Mouse (Mus musculus): Measurements from ENCODE around the gene Cav2. TPM values are rescaled to one million over a fixed set of nuclear protein-coding genes. Genes with fewer than 3 reads are reported as not detected.
A peak's percentile ranks its signal among the peaks of the same experiment; 100 is the strongest.

Gene Cav2
- 3.4 and 3.8 TPM in 2 replicates for polyA plus RNA-seq (2014; fragmentation: Nextera tagmentation; extraction: Ambion mirVana)

GRCm38 (mm10) chr6:17280939-17281756, at the start of gene Cav2:
TSS of gene Cav2 (plus strand) at chr6:17281185.
- H3K4me1 ChIP-seq (replicated peaks; ENCODE audit: control insufficient read depth, insufficient read depth, low read length): no peaks in the 10 kb centered on the region
- under 1% methylated on average over 37 of the region's 40 CpGs for WGBS
- DNase-seq (ENCODE audit: low spot score): peak; percentile 56
- no peaks in the 10 kb centered on the region for H3K9me3 ChIP-seq (ENCODE audit: control insufficient read depth, low read length)
- peak within 1 kb of the TSS; percentile 45 for H3K9ac ChIP-seq (ENCODE audit: low read depth, low read length)
- peak within 1 kb of the TSS; percentile 80 for H3K4me2 ChIP-seq
- peak within 1 kb of the TSS; percentile 48 for H3K4me3 ChIP-seq (ENCODE audit: low read depth, low read length)
- ATAC-seq (replicated peaks; ENCODE audit: low FRiP score): peak; percentile 68
- H3K36me3 ChIP-seq (ENCODE audit: control insufficient read depth, insufficient read depth, low read length): no peaks in the 10 kb centered on the region
- H3K27ac ChIP-seq (ENCODE audit: low read depth, low read length): no peak within 1 kb of the TSS
- no peaks in the 10 kb centered on the region for H3K27me3 ChIP-seq (replicated peaks; ENCODE audit: control insufficient read depth, insufficient read depth, low read length)

- Histone ChIP-seq H3K4me1 (replicated peaks; ENCODE audit: control insufficient read depth, insufficient read depth, low read length) (no peaks in the 10 kb centered on the region), H3K9me3 (ENCODE audit: control insufficient read depth, low read length) (no peaks in the 10 kb centered on the region), H3K36me3 (ENCODE audit: control insufficient read depth, insufficient read depth, low read length) (no peaks in the 10 kb centered on the region), H3K27ac (ENCODE audit: low read depth, low read length) (no peak overlapping the region), H3K9ac (ENCODE audit: low read depth, low read length) (no peak overlapping the region), H3K4me3 (ENCODE audit: low read depth, low read length) (no peak overlapping the region), H3K4me2 (no peak overlapping the region), H3K27me3 (replicated peaks; ENCODE audit: control insufficient read depth, insufficient read depth, low read length) (no peaks in the 10 kb centered on the region)
- ATAC-seq (replicated peaks; ENCODE audit: low FRiP score) (no peak), DNase-seq (ENCODE audit: low spot score) (no peak)
- 82% methylated on average over 1 of the region's 1 CpGs for WGBS
Observed at GRCm38 (mm10) chr6:17239693-17240092, 41.3 kb upstream of the Cav2 start.

- Histone ChIP-seq H3K27ac (ENCODE audit: low read depth, low read length) (no peak overlapping the region), H3K4me2 (no peak overlapping the region), H3K9me3 (ENCODE audit: control insufficient read depth, low read length) (no peaks in the 10 kb centered on the region), H3K9ac (ENCODE audit: low read depth, low read length) (no peak overlapping the region), H3K4me1 (replicated peaks; ENCODE audit: control insufficient read depth, insufficient read depth, low read length) (no peaks in the 10 kb centered on the region), H3K4me3 (ENCODE audit: low read depth, low read length) (no peak overlapping the region), H3K27me3 (replicated peaks; ENCODE audit: control insufficient read depth, insufficient read depth, low read length) (no peaks in the 10 kb centered on the region), H3K36me3 (ENCODE audit: control insufficient read depth, insufficient read depth, low read length) (no peaks in the 10 kb centered on the region)
- ATAC-seq (replicated peaks; ENCODE audit: low FRiP score): no peak
- WGBS: 90% methylated on average over 1 of the region's 1 CpGs
- no peak for DNase-seq (ENCODE audit: low spot score)
Observed at GRCm38 (mm10) chr6:17241013-17241412, 40.0 kb upstream of the Cav2 start.

GRCm38 (mm10) chr6:17246959-17247358, 34.0 kb upstream of the Cav2 start:
- no peaks in the 10 kb centered on the region for H3K36me3 ChIP-seq (ENCODE audit: control insufficient read depth, insufficient read depth, low read length)
- no peak overlapping the region for H3K4me2 ChIP-seq
- no peak overlapping the region for H3K9ac ChIP-seq (ENCODE audit: low read depth, low read length)
- H3K9me3 ChIP-seq (ENCODE audit: control insufficient read depth, low read length): no peaks in the 10 kb centered on the region
- H3K27ac ChIP-seq (ENCODE audit: low read depth, low read length): no peak overlapping the region
- whole genome bisulfite sequencing: 82% methylated on average over 2 of the region's 2 CpGs
- no peaks in the 10 kb centered on the region for H3K4me1 ChIP-seq (replicated peaks; ENCODE audit: control insufficient read depth, insufficient read depth, low read length)
- no peak overlapping the region for H3K4me3 ChIP-seq (ENCODE audit: low read depth, low read length)
- no peaks in the 10 kb centered on the region for H3K27me3 ChIP-seq (replicated peaks; ENCODE audit: control insufficient read depth, insufficient read depth, low read length)
- DNase-seq (ENCODE audit: low spot score): no peak
- ATAC-seq (replicated peaks; ENCODE audit: low FRiP score): no peak

- no peak overlapping the region for H3K4me3 ChIP-seq (ENCODE audit: low read depth, low read length)
- DNase-seq (ENCODE audit: low spot score) (no peak), ATAC-seq (replicated peaks; ENCODE audit: low FRiP score) (no peak)
- no peaks in the 10 kb centered on the region for H3K4me1 ChIP-seq (replicated peaks; ENCODE audit: control insufficient read depth, insufficient read depth, low read length)
- no peak overlapping the region for H3K27ac ChIP-seq (ENCODE audit: low read depth, low read length)
- no peak overlapping the region for H3K9ac ChIP-seq (ENCODE audit: low read depth, low read length)
- no peak overlapping the region for H3K4me2 ChIP-seq
- WGBS: 80% methylated on average over 3 of the region's 3 CpGs
- no peaks in the 10 kb centered on the region for H3K27me3 ChIP-seq (replicated peaks; ENCODE audit: control insufficient read depth, insufficient read depth, low read length)
- H3K36me3 ChIP-seq (ENCODE audit: control insufficient read depth, insufficient read depth, low read length): no peaks in the 10 kb centered on the region
- H3K9me3 ChIP-seq (ENCODE audit: control insufficient read depth, low read length): no peaks in the 10 kb centered on the region
Observed at GRCm38 (mm10) chr6:17247673-17248072, 33.3 kb upstream of the Cav2 start.

- Histone ChIP-seq H3K9ac (ENCODE audit: low read depth, low read length) (no peak overlapping the region), H3K4me3 (ENCODE audit: low read depth, low read length) (no peak overlapping the region), H3K36me3 (ENCODE audit: control insufficient read depth, insufficient read depth, low read length) (no peaks in the 10 kb centered on the region), H3K4me1 (replicated peaks; ENCODE audit: control insufficient read depth, insufficient read depth, low read length) (no peaks in the 10 kb centered on the region), H3K27me3 (replicated peaks; ENCODE audit: control insufficient read depth, insufficient read depth, low read length) (no peaks in the 10 kb centered on the region), H3K27ac (ENCODE audit: low read depth, low read length) (no peak overlapping the region), H3K4me2 (no peak overlapping the region), H3K9me3 (ENCODE audit: control insufficient read depth, low read length) (no peaks in the 10 kb centered on the region)
- DNase-seq (ENCODE audit: low spot score): no peak
- WGBS: 67% methylated on average over 1 of the region's 1 CpGs
- no peak for ATAC-seq (replicated peaks; ENCODE audit: low FRiP score)
Observed at GRCm38 (mm10) chr6:17248241-17248640, 32.7 kb upstream of the Cav2 start.

GRCm38 (mm10) chr6:17251958-17252357, 29.0 kb upstream of the Cav2 start:
- H3K4me1 ChIP-seq (replicated peaks; ENCODE audit: control insufficient read depth, insufficient read depth, low read length): no peaks in the 10 kb centered on the region
- no peak overlapping the region for H3K9ac ChIP-seq (ENCODE audit: low read depth, low read length)
- H3K36me3 ChIP-seq (ENCODE audit: control insufficient read depth, insufficient read depth, low read length): no peaks in the 10 kb centered on the region
- no peak overlapping the region for H3K4me2 ChIP-seq
- H3K4me3 ChIP-seq (ENCODE audit: low read depth, low read length): no peak overlapping the region
- no peaks in the 10 kb centered on the region for H3K9me3 ChIP-seq (ENCODE audit: control insufficient read depth, low read length)
- DNase-seq (ENCODE audit: low spot score) (no peak), ATAC-seq (replicated peaks; ENCODE audit: low FRiP score) (no peak)
- H3K27me3 ChIP-seq (replicated peaks; ENCODE audit: control insufficient read depth, insufficient read depth, low read length): no peaks in the 10 kb centered on the region
- WGBS: 49% methylated on average over 1 of the region's 1 CpGs
- H3K27ac ChIP-seq (ENCODE audit: low read depth, low read length): no peak overlapping the region

GRCm38 (mm10) chr6:17258142-17258541, 22.8 kb upstream of the Cav2 start:
- 85% methylated on average over 1 of the region's 1 CpGs for WGBS
- no peak overlapping the region for H3K4me2 ChIP-seq
- no peaks in the 10 kb centered on the region for H3K9me3 ChIP-seq (ENCODE audit: control insufficient read depth, low read length)
- no peak overlapping the region for H3K27ac ChIP-seq (ENCODE audit: low read depth, low read length)
- H3K9ac ChIP-seq (ENCODE audit: low read depth, low read length): no peak overlapping the region
- no peak for DNase-seq (ENCODE audit: low spot score)
- no peak overlapping the region for H3K4me3 ChIP-seq (ENCODE audit: low read depth, low read length)
- no peaks in the 10 kb centered on the region for H3K4me1 ChIP-seq (replicated peaks; ENCODE audit: control insufficient read depth, insufficient read depth, low read length)
- no peak for ATAC-seq (replicated peaks; ENCODE audit: low FRiP score)
- H3K27me3 ChIP-seq (replicated peaks; ENCODE audit: control insufficient read depth, insufficient read depth, low read length): no peaks in the 10 kb centered on the region
- H3K36me3 ChIP-seq (ENCODE audit: control insufficient read depth, insufficient read depth, low read length): no peaks in the 10 kb centered on the region

- Histone ChIP-seq H3K27ac (ENCODE audit: low read depth, low read length) (no peak overlapping the region), H3K4me3 (ENCODE audit: low read depth, low read length) (no peak overlapping the region), H3K36me3 (ENCODE audit: control insufficient read depth, insufficient read depth, low read length) (no peaks in the 10 kb centered on the region), H3K27me3 (replicated peaks; ENCODE audit: control insufficient read depth, insufficient read depth, low read length) (no peaks in the 10 kb centered on the region), H3K9ac (ENCODE audit: low read depth, low read length) (no peak overlapping the region), H3K4me1 (replicated peaks; ENCODE audit: control insufficient read depth, insufficient read depth, low read length) (no peaks in the 10 kb centered on the region), H3K9me3 (ENCODE audit: control insufficient read depth, low read length) (no peaks in the 10 kb centered on the region), H3K4me2 (no peak overlapping the region)
- WGBS: 73% methylated on average over 1 of the region's 1 CpGs
- DNase-seq (ENCODE audit: low spot score) (no peak), ATAC-seq (replicated peaks; ENCODE audit: low FRiP score) (no peak)
Observed at GRCm38 (mm10) chr6:17258911-17259310, 22.1 kb upstream of the Cav2 start.
